Mouse (Mus musculus) liver, embryonic 11.5 days (tissue): ENCODE results near the gene Shisa7. TPM values are rescaled to one million over a fixed set of nuclear protein-coding genes. Genes with fewer than 3 reads are reported as not detected.
"Not testable (repeated sequence)": the region's sequence is repeated elsewhere in the genome, so short reads cannot be mapped to it uniquely, and the experiment has no call there.

Experiments used
- ATAC-seq: fragments of 200-750 bp; cut with Nextera tagmentation; replicated peaks from 2 replicates; pipeline ENCODE4 v1.8.0; 2017; ENCODE audit warnings: moderate number of reproducible peaks, mild to moderate bottlenecking, moderate TSS enrichment, moderate library complexity; ENCODE audit not compliant: low FRiP score
- DNase-seq: peaks from one replicate; pipeline ENCODE4 v3.0.0-alpha.2; 2017; ENCODE audit warnings: low spot score
- H3K27ac ChIP-seq: fragments of 300-500 bp; sonication (generic); 2 replicates; pipeline ENCODE4 v1.5.1; 2014; ENCODE audit warnings: mild to moderate bottlenecking, low read depth, low read length, control low read depth
- H3K27me3 ChIP-seq: fragments of 300-500 bp; sonication (generic); replicated peaks from 2 replicates; pipeline ENCODE4 v1.6.1; 2014; ENCODE audit warnings: low read length, mixed read lengths; ENCODE audit not compliant: control insufficient read depth, insufficient read depth
- H3K36me3 ChIP-seq: fragments of 300-500 bp; sonication (generic); 2 replicates; pipeline ENCODE4 v1.6.1; 2014; ENCODE audit warnings: mild to moderate bottlenecking, low read length, moderate library complexity, mixed read lengths; ENCODE audit not compliant: control insufficient read depth, insufficient read depth
- H3K4me1 ChIP-seq: fragments of 300-500 bp; sonication (generic); replicated peaks from 2 replicates; pipeline ENCODE4 v1.6.1; 2014; ENCODE audit warnings: low read length, mixed read lengths; ENCODE audit not compliant: control insufficient read depth, insufficient read depth
- H3K4me2 ChIP-seq: fragments of 300-500 bp; sonication (generic); 2 replicates; pipeline ENCODE4 v1.6.1; 2014; ENCODE audit warnings: mild to moderate bottlenecking, control low read depth, moderate library complexity
- H3K4me3 ChIP-seq: fragments of 300-500 bp; sonication (generic); 2 replicates; pipeline ENCODE4 v1.5.1; 2014; ENCODE audit warnings: low read depth, low read length, control low read depth
- H3K9ac ChIP-seq: fragments of 300-500 bp; sonication (generic); 2 replicates; pipeline ENCODE4 v1.6.1; 2014; ENCODE audit warnings: low read depth, low read length, control low read depth
- H3K9me3 ChIP-seq: fragments of 300-500 bp; sonication (generic); 2 replicates; pipeline ENCODE4 v1.6.1; 2016; ENCODE audit warnings: low read length, inconsistent platforms, mixed read lengths; ENCODE audit not compliant: control insufficient read depth
- WGBS: fragments of 180-500 bp; shearing (Covaris S2); extraction: QIAGEN DNeasy Blood & Tissue Kit; methylation state at CpG from one replicate; pipeline ENCODE4 v1.1.7; 2014; 5-methylcytosine and 5-hydroxymethylcytosine counted together
- polyA plus RNA-seq: library from polyadenylated mRNA; unstranded; fragments of >200 nt; fragmentation: Nextera tagmentation; extraction: Ambion mirVana; gene quantifications from 2 replicates; pipeline ENCODE4 v1.2.1, GENCODE M21; 2014

Gene Shisa7
- 0.03 and 0.11 TPM in 2 replicates for polyA plus RNA-seq

- ATAC-seq (0 out of 2 replicates have a peak, but pooled peaks have one; percentile 22), DNase-seq (no peak)
- peak within 1 kb of the TSS; percentile 64 for H3K4me2 ChIP-seq
- no peaks in the 10 kb centered on the region for H3K9me3 ChIP-seq
- WGBS = 4% methylated on average over 35 of the region's 41 CpGs
- H3K4me3 ChIP-seq = peak within 1 kb of the TSS; percentile 39
- peaks cover 4% of the 10 kb centered on the region; the same call in 1 of the 2 replicates for H3K4me1 ChIP-seq
- no peaks in the 10 kb centered on the region for H3K36me3 ChIP-seq
- peaks cover 56% of the 10 kb centered on the region for H3K27me3 ChIP-seq
- no peak within 1 kb of the TSS for H3K9ac ChIP-seq
- H3K27ac ChIP-seq = no peak within 1 kb of the TSS
Measured at GRCm38 (mm10) chr7:4844245-4844916, at the start of gene Shisa7. Shisa7 (minus strand) TSS chr7:4844696.

- H3K9ac ChIP-seq = no peak overlapping the region
- WGBS = 81% methylated on average over 4 of the region's 4 CpGs
- no peak overlapping the region for H3K4me2 ChIP-seq
- H3K27ac ChIP-seq = no peak overlapping the region
- peaks cover 8% of the 10 kb centered on the region; the same call in 1 of the 2 replicates for H3K9me3 ChIP-seq
- DNase-seq (no peak), ATAC-seq (no peak)
- H3K27me3 ChIP-seq = no peaks in the 10 kb centered on the region
- no peaks in the 10 kb centered on the region; the same call in 1 of the 2 replicates for H3K36me3 ChIP-seq
- H3K4me1 ChIP-seq = no peaks in the 10 kb centered on the region
- no peak overlapping the region for H3K4me3 ChIP-seq
Measured at GRCm38 (mm10) chr7:4886680-4887079, 42.2 kb upstream of the Shisa7 start.

GRCm38 (mm10) chr7:4879036-4879435 lies 34.5 kb upstream of the Shisa7 start:
- H3K27me3 ChIP-seq, H3K4me3 ChIP-seq, H3K4me2 ChIP-seq, ATAC-seq, DNase-seq, H3K9ac ChIP-seq, H3K36me3 ChIP-seq, H3K27ac ChIP-seq, H3K9me3 ChIP-seq: not testable (repeated sequence)
- 85% methylated on average over 1 of the region's 1 CpGs for WGBS
- peaks cover 14% of the 10 kb centered on the region for H3K4me1 ChIP-seq

GRCm38 (mm10) chr7:4878186-4878585 lies 33.7 kb upstream of the Shisa7 start:
- H3K36me3 ChIP-seq = no peaks in the 10 kb centered on the region; the same call in 1 of the 2 replicates
- H3K27ac ChIP-seq = no peak overlapping the region
- peak overlapping the region; percentile 62; the same call in 1 of the 2 replicates for H3K4me3 ChIP-seq
- H3K9me3 ChIP-seq = peaks cover 5% of the 10 kb centered on the region; the same call in 1 of the 2 replicates
- no peak overlapping the region for H3K9ac ChIP-seq
- no peaks in the 10 kb centered on the region for H3K27me3 ChIP-seq
- ATAC-seq (no peak), DNase-seq (no peak)
- H3K4me2 ChIP-seq = peak overlapping the region; percentile 94
- peaks cover 14% of the 10 kb centered on the region for H3K4me1 ChIP-seq

DNA sequence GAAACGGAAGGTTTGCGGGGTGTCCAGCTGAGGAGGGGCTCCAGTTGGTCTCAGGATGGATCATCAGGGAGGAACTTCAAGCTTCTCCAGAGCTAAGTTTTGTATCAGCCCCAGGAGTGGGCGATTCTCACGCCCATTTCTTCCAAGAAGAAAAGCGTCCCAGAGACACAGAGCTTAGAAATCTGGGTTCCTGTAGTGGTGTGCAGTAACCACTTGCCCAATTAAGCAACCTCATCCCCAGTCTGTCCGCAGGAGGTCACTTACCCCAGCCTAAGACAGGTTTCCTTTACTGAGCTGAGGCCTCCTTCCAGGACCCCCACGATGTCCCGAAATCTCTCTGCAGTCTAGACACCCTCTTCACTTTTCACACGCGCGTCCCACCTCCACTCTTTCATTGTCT lies 32.7 kb upstream of the Shisa7 start:
- peak overlapping the region; percentile 71 for H3K9ac ChIP-seq
- H3K4me3 ChIP-seq = peak overlapping the region; percentile 62
- H3K4me1 ChIP-seq = peaks cover 14% of the 10 kb centered on the region
- peak overlapping the region; percentile 94 for H3K4me2 ChIP-seq
- peak overlapping the region; percentile 41; the same call in 1 of the 2 replicates for H3K27ac ChIP-seq
- H3K27me3 ChIP-seq = no peaks in the 10 kb centered on the region
- ATAC-seq (peak; percentile 17; the same call in 1 of the 2 replicates), DNase-seq (no peak)
- peaks cover 5% of the 10 kb centered on the region; the same call in 1 of the 2 replicates for H3K9me3 ChIP-seq
- no peaks in the 10 kb centered on the region; the same call in 1 of the 2 replicates for H3K36me3 ChIP-seq
- 12% methylated on average over 11 of the region's 11 CpGs for WGBS

GRCm38 (mm10) chr7:4876753-4877221 lies 32.3 kb upstream of the Shisa7 start, which contains the start of gene Isoc2a:
Isoc2a (plus strand) TSS chr7:4877153.
- Histone ChIP-seq H3K9ac (peak within 1 kb of the TSS; percentile 71), H3K4me3 (peak within 1 kb of the TSS; percentile 62), H3K36me3 (no peaks in the 10 kb centered on the region), H3K27ac (peak within 1 kb of the TSS; percentile 65), H3K27me3 (no peaks in the 10 kb centered on the region), H3K4me2 (peak within 1 kb of the TSS; percentile 94), H3K9me3 (peaks cover under 1% of the 10 kb centered on the region; the same call in 1 of the 2 replicates), H3K4me1 (peaks cover 14% of the 10 kb centered on the region)
- peak; percentile 91 for DNase-seq
- ATAC-seq = peak; percentile 99
- under 1% methylated on average over 22 of the region's 22 CpGs for WGBS

DNA sequence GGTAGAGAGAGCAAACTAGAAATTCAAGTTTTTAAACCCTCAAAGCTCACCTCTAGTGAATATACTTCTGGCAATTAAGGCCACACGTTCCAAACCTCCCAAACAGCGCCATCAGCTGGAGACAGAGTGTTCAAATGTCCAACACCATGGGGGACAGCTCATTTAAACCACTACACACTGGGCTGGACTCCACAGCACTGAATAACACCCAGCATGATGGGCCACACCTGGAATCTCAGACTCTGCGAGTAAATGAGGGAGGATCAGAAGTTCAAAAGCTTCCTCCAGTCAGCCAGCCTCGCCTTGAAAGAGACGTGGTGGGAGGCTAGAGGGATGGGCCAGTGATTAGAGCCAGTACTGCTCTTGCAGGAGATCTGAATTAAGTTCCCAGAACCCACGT lies 25.6 kb upstream of the Shisa7 start, which contains the start of gene Isoc2b:
TSS of gene Isoc2b (minus strand) at position 126 of the 400 bp plus-strand sequence.
- no peak for ATAC-seq
- Histone ChIP-seq H3K9me3 (no peaks in the 10 kb centered on the region), H3K4me3 (no peak within 1 kb of the TSS), H3K9ac (no peak within 1 kb of the TSS), H3K27me3 (no peaks in the 10 kb centered on the region), H3K4me1 (0 out of 2 replicates have a peak, but pooled peaks cover 2% of the 10 kb centered on the region), H3K36me3 (no peaks in the 10 kb centered on the region), H3K27ac (no peak within 1 kb of the TSS), H3K4me2 (no peak within 1 kb of the TSS)
- WGBS = 49% methylated on average over 6 of the region's 6 CpGs
- no peak for DNase-seq

DNA sequence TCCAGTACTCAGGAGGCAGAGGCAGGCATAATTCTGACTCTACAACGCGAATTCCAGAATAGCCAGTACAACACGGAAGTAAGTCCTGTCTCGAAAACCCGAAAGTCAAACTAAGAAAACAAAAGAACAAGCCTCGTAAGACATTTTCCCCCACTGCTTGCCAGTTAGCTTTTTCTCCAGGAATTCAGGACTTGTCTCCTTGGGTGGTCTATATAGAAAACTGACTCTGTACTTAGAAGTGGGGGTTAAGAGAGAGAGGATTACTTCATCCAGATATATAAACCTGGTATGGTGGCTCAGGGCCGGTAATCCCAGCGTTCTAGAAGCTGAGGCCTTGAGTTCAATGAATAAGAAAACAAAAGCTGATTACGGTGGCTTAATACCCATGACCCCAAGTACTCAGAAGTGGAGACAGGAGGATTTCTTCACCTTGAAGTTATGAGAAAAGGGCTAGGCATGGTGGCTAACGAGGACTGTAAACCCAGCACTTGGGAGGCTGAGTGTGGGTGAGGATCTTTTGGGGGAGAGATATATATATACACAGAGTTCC lies 22.2 kb upstream of the Shisa7 start:
- H3K4me3 ChIP-seq = peak overlapping the region; percentile 59
- DNase-seq (no peak), ATAC-seq (no peak)
- H3K4me2 ChIP-seq = peak overlapping the region; percentile 73
- H3K9ac ChIP-seq = peak overlapping the region; percentile 81
- H3K9me3 ChIP-seq = no peaks in the 10 kb centered on the region
- no peaks in the 10 kb centered on the region for H3K36me3 ChIP-seq
- H3K27me3 ChIP-seq = no peaks in the 10 kb centered on the region
- 0 out of 2 replicates have a peak overlapping the region, but pooled peaks have one; percentile 44 for H3K27ac ChIP-seq
- 0 out of 2 replicates have a peak, but pooled peaks cover 2% of the 10 kb centered on the region for H3K4me1 ChIP-seq
- 48% methylated on average over 10 of the region's 10 CpGs for WGBS
